In genomic region chr7:44306516-44307240, GRCm38 (mm10) we compare ENCODE assay signal across 8 mouse cellular contexts. TPM values are rescaled to one million over a fixed set of nuclear protein-coding genes. Genes with fewer than 3 reads are reported as not detected.
DNase-seq lines count a peak whose midpoint lies in the region; ATAC-seq lines count a peak whose summit lies in the region.

Gene Clec11a, minus strand, starts transcription at chr7:44306902.

- peak within 1 kb of the TSS; percentile 59 for H3K4me2 ChIP-seq in lung, embryonic 15.5 days
- peak within 1 kb of the TSS; percentile 79 for H3K4me2 ChIP-seq in intestine, embryonic 15.5 days (replicated peaks)
- peak within 1 kb of the TSS; percentile 75 for H3K4me2 ChIP-seq in midbrain, embryonic 13.5 days (replicated peaks)

- H3K9ac ChIP-seq in lung, embryonic 15.5 days: no peak within 1 kb of the TSS
- H3K9ac ChIP-seq in intestine, embryonic 15.5 days: no peak within 1 kb of the TSS
- H3K9ac ChIP-seq in midbrain, embryonic 13.5 days (replicated peaks): no peak within 1 kb of the TSS; the same call in 1 of the 2 replicates

- H3K4me3 ChIP-seq in lung, embryonic 15.5 days: peak within 1 kb of the TSS; percentile 75
- H3K4me3 ChIP-seq in intestine, embryonic 15.5 days (replicated peaks): peak within 1 kb of the TSS; percentile 68
- peak within 1 kb of the TSS; percentile 74 for H3K4me3 ChIP-seq in midbrain, embryonic 13.5 days (replicated peaks)

- H3K27ac ChIP-seq in lung, embryonic 15.5 days: peak within 1 kb of the TSS; percentile 49; the same call in 1 of the 2 replicates
- peak within 1 kb of the TSS; percentile 58 for H3K27ac ChIP-seq in intestine, embryonic 15.5 days
- H3K27ac ChIP-seq in midbrain, embryonic 13.5 days: peak within 1 kb of the TSS; percentile 97

- H3K4me1 ChIP-seq in lung, embryonic 15.5 days: peaks cover 21% of the 10 kb centered on the region
- peaks cover 28% of the 10 kb centered on the region for H3K4me1 ChIP-seq in intestine, embryonic 15.5 days (replicated peaks)
- H3K4me1 ChIP-seq in midbrain, embryonic 13.5 days (replicated peaks): peaks cover 38% of the 10 kb centered on the region

- WGBS in lung, embryonic 15.5 days: 65% methylated on average over 6 of the region's 6 CpGs
- WGBS in intestine, embryonic 15.5 days: 54% methylated on average over 6 of the region's 6 CpGs
- 47% methylated on average over 6 of the region's 6 CpGs for WGBS in midbrain, embryonic 13.5 days

- DNase-seq in lung, adult 18-20 months: no peak
- peak; percentile 65 for DNase-seq in fibroblast of lung, adult 2 months (ENCODE audit: low read depth)
- DNase-seq in embryo, embryonic 9.5 days (ENCODE audit: extremely low spot score): no peak
- DNase-seq in adrenal gland, postnatal 25 days: no peak
- no peak for DNase-seq in layer of hippocampus, adult 9-11 months

- H3K27me3 ChIP-seq in lung, embryonic 15.5 days: peaks cover 41% of the 10 kb centered on the region; the same call in 1 of the 2 replicates
- H3K27me3 ChIP-seq in intestine, embryonic 15.5 days (replicated peaks): peaks cover 20% of the 10 kb centered on the region; the same call in 1 of the 2 replicates
- peaks cover 12% of the 10 kb centered on the region; the same call in 1 of the 2 replicates for H3K27me3 ChIP-seq in midbrain, embryonic 13.5 days

- no peak for ATAC-seq in lung, embryonic 15.5 days (ENCODE audit: borderline replicate concordance, extremely low read depth, low FRiP score, low TSS enrichment)
- no peak for ATAC-seq in intestine, embryonic 15.5 days
- no peak for ATAC-seq in midbrain, embryonic 13.5 days

- no peaks in the 10 kb centered on the region for H3K9me3 ChIP-seq in lung, embryonic 15.5 days
- no peaks in the 10 kb centered on the region for H3K9me3 ChIP-seq in intestine, embryonic 15.5 days
- H3K9me3 ChIP-seq in midbrain, embryonic 13.5 days: no peaks in the 10 kb centered on the region

- no peaks in the 10 kb centered on the region for H3K36me3 ChIP-seq in lung, embryonic 15.5 days
- no peaks in the 10 kb centered on the region for H3K36me3 ChIP-seq in intestine, embryonic 15.5 days
- no peaks in the 10 kb centered on the region for H3K36me3 ChIP-seq in midbrain, embryonic 13.5 days

RNA-seq across cellular contexts. Expression of gene Clec11a, which starts in this region (rescaled TPM):
- polyA plus RNA-seq in lung, embryonic 15.5 days (2015; fragmentation: Nextera tagmentation; extraction: Ambion mirVana): 2.5 and 2.6 TPM in 2 replicates
- polyA plus RNA-seq in intestine, embryonic 15.5 days (2015; fragmentation: Nextera tagmentation; extraction: Ambion mirVana): 7.2 and 8.0 TPM in 2 replicates
- 3.7 and 4.0 TPM in 2 replicates for polyA plus RNA-seq in midbrain, embryonic 13.5 days (2015; fragmentation: Nextera tagmentation; extraction: Ambion mirVana)
- 3.4 and 3.6 TPM in 2 replicates for total RNA-seq in adrenal gland, postnatal 25 days (2021)
